ENCODE assay signal across 8 mouse cellular contexts in genomic region chr1:180873861-180874484, GRCm38 (mm10). TPM values are rescaled to one million over a fixed set of nuclear protein-coding genes. Genes with fewer than 3 reads are reported as not detected.
DNase-seq lines count a peak whose midpoint lies in the region; ATAC-seq and TF ChIP-seq lines count a peak whose summit lies in the region.

No protein-coding gene starts in this region.

- H3K9ac ChIP-seq in heart, embryonic 14.5 days (ENCODE audit: low read length) = no peak overlapping the region
- no peak overlapping the region for H3K9ac ChIP-seq in CH12.LX (ENCODE audit: insufficient read depth, low read depth)
- no peak overlapping the region for H3K9ac ChIP-seq in liver, embryonic 14.5 days (replicated peaks)

- no peaks in the 10 kb centered on the region for H3K9me3 ChIP-seq in heart, embryonic 14.5 days (ENCODE audit: control insufficient read depth, low read length)
- H3K9me3 ChIP-seq in CH12.LX (replicated peaks; ENCODE audit: low read length) = peaks cover 3% of the 10 kb centered on the region
- no peaks in the 10 kb centered on the region for H3K9me3 ChIP-seq in liver, embryonic 14.5 days (ENCODE audit: control insufficient read depth, low read length)

- peak in 1 of 2 experiments; percentile 95; a peak in 2 of 4 replicates for TF ChIP-seq CTCF in CH12.LX (conservative IDR thresholded peaks at IDR 0.05 in 1 of 2, IDR thresholded peaks at IDR 0.05 in 1 of 2; ENCODE audit: low read depth in 2 of 2, low read length in 2 of 2)
- peak; percentile 81 for TF ChIP-seq CTCF in bone marrow, adult 2 months (IDR thresholded peaks at IDR 0.05; ENCODE audit: control insufficient read depth, insufficient read depth, low read length)
- TF ChIP-seq CTCF in liver, embryonic 14.5 days (IDR thresholded peaks at IDR 0.05; ENCODE audit: low read depth) = peak; percentile 92

- in situ Hi-C loops in CH12.LX (cut with MboI; ENCODE audit: low pct_ligation_motif_present, low pct_unique_long_range_greater_than_20kb, low sequenced_read_pairs) = no loop called here

- no peak overlapping the region for H3K27ac ChIP-seq in heart, embryonic 14.5 days (replicated peaks in 1 of 2; ENCODE audit: control insufficient read depth in 1 of 2, insufficient read depth in 1 of 2, low read depth in 2 of 2, low read length in 2 of 2)
- no peak overlapping the region for H3K27ac ChIP-seq in CH12.LX (ENCODE audit: insufficient read depth, low read depth)
- H3K27ac ChIP-seq in bone marrow, adult 2 months (ENCODE audit: control insufficient read depth, insufficient read depth, low read depth, low read length, poor library complexity) = no peak overlapping the region
- H3K27ac ChIP-seq in liver, embryonic 14.5 days = no peak overlapping the region

- H3K4me3 ChIP-seq in heart, embryonic 14.5 days (ENCODE audit: control insufficient read depth in 1 of 2, insufficient read depth in 1 of 2, low read depth in 1 of 2, low read length in 2 of 2) = no peak overlapping the region
- H3K4me3 ChIP-seq in CH12.LX (replicated peaks in 1 of 3; ENCODE audit: low read depth in 2 of 3, low read length in 2 of 3, poor library complexity in 1 of 3) = no peak overlapping the region
- H3K4me3 ChIP-seq in bone marrow, adult 2 months (replicated peaks; ENCODE audit: control insufficient read depth, low read depth, low read length) = no peak overlapping the region
- H3K4me3 ChIP-seq in liver, embryonic 14.5 days (ENCODE audit: insufficient read depth in 1 of 2, low read depth in 2 of 2, low read length in 2 of 2) = no peak overlapping the region

- peaks cover 7 to 8% of the 10 kb centered on the region in 2 experiments; a peak in 3 of 4 replicates for H3K4me1 ChIP-seq in heart, embryonic 14.5 days (ENCODE audit: control insufficient read depth in 2 of 2, insufficient read depth in 2 of 2, low read length in 2 of 2)
- peaks cover 0 to 6% of the 10 kb centered on the region in 2 experiments; a peak in 1 of 4 replicates for H3K4me1 ChIP-seq in CH12.LX (ENCODE audit: control insufficient read depth in 1 of 2, insufficient read depth in 2 of 2)
- no peaks in the 10 kb centered on the region; the same call in 1 of the 2 replicates for H3K4me1 ChIP-seq in bone marrow, adult 2 months (ENCODE audit: control insufficient read depth, insufficient read depth, low read length)
- H3K4me1 ChIP-seq in liver, embryonic 14.5 days (replicated peaks; ENCODE audit: control insufficient read depth in 2 of 2, insufficient read depth in 2 of 2, low read length in 1 of 2) = 0 out of 4 replicates have a peak, but pooled peaks cover 0 to 3% of the 10 kb centered on the region in 2 experiments

- 22% methylated on average over 9 of the region's 9 CpGs for WGBS in heart, embryonic 14.5 days
- 21% methylated on average over 9 of the region's 9 CpGs for WGBS in bone marrow, adult 2 months
- WGBS in liver, embryonic 14.5 days (ENCODE audit: insufficient replicate concordance) = 13% methylated on average over 9 of the region's 9 CpGs

- DNase-seq in heart, adult 8-10 months (ENCODE audit: low spot score) = no peak
- peak; percentile 89 for DNase-seq in CH12.LX (ENCODE audit: extremely low read depth)
- peak; percentile 56 to 69 (median 58) for DNase-seq in liver, embryonic 14.5 days (ENCODE audit: low read depth in 3 of 3, low spot score in 3 of 3)
- DNase-seq in retina, embryonic 14.5 days (ENCODE audit: low spot score) = peak; percentile 78
- no peak for DNase-seq in frontal cortex, postnatal 14 days (ENCODE audit: low spot score in 2 of 2)

- H3K36me3 ChIP-seq in heart, embryonic 14.5 days (ENCODE audit: control insufficient read depth, insufficient read depth, low read length) = no peaks in the 10 kb centered on the region
- H3K36me3 ChIP-seq in CH12.LX (replicated peaks in 1 of 2; ENCODE audit: control insufficient read depth in 1 of 2, insufficient read depth in 1 of 2, low read length in 1 of 2) = peaks cover 0 to 5% of the 10 kb centered on the region in 2 experiments
- H3K36me3 ChIP-seq in liver, embryonic 14.5 days (replicated peaks; ENCODE audit: control insufficient read depth, insufficient read depth, low read depth) = no peaks in the 10 kb centered on the region

- no peak for TF ChIP-seq EP300 in CH12.LX (IDR thresholded peaks at IDR 0.05; ENCODE audit: low read length)
- TF ChIP-seq EP300 in liver, embryonic 14.5 days (IDR thresholded peaks at IDR 0.05; ENCODE audit: low read depth) = no peak

- no peak overlapping the region for H3K4me2 ChIP-seq in heart, embryonic 14.5 days (ENCODE audit: low read length)
- no peak overlapping the region for H3K4me2 ChIP-seq in CH12.LX (ENCODE audit: insufficient read depth, low read depth, poor library complexity, severe bottlenecking)
- H3K4me2 ChIP-seq in liver, embryonic 14.5 days (ENCODE audit: low read depth) = no peak overlapping the region

- no peaks in the 10 kb centered on the region for H3K27me3 ChIP-seq in heart, embryonic 14.5 days (ENCODE audit: control insufficient read depth, insufficient read depth, low read length)
- H3K27me3 ChIP-seq in CH12.LX (replicated peaks) = no peaks in the 10 kb centered on the region
- no peaks in the 10 kb centered on the region for H3K27me3 ChIP-seq in liver, embryonic 14.5 days (ENCODE audit: control insufficient read depth, insufficient read depth, low read length)

- no peak for TF ChIP-seq POLR2A in CH12.LX (IDR thresholded peaks at IDR 0.05; ENCODE audit: low read depth, low read length)
- TF ChIP-seq POLR2A in bone marrow, adult 2 months (IDR thresholded peaks at IDR 0.05; ENCODE audit: borderline replicate concordance, control insufficient read depth, low read depth, low read length) = no peak

- no peaks in the 10 kb centered on the region for H3K79me2 ChIP-seq in CH12.LX (replicated peaks; ENCODE audit: control insufficient read depth, extremely low read depth, insufficient read depth, poor library complexity, severe bottlenecking)

- TF ChIP-seq RAD21 in CH12.LX (IDR thresholded peaks at IDR 0.05; ENCODE audit: low read depth, low read length) = peak; percentile 90

- peak; percentile 48; the same call in 1 of the 2 replicates for ATAC-seq in heart, embryonic 14.5 days (ENCODE audit: insufficient number of reproducible peaks, insufficient read depth, low FRiP score, low read depth)
- ATAC-seq in granulocyte monocyte progenitor cell, adult 5-6 weeks (replicated peaks; ENCODE audit: poor library complexity, severe bottlenecking) = peak; percentile 99
- ATAC-seq in liver, embryonic 14.5 days (ENCODE audit: insufficient read depth) = peak; percentile 73

- dilution Hi-C loops in CH12.LX (cut with MboI; ENCODE audit: extremely low pct_ligation_motif_present, extremely low pct_unique_long_range_greater_than_20kb, low sequenced_read_pairs) = no loop called here

TF ChIP-seq in CH12.LX, 34 proteins besides CTCF, POLR2A, EP300 and RAD21 (continues in another document):
- TF ChIP-seq SIN3A (IDR thresholded peaks at IDR 0.05; ENCODE audit: low read length) (no peak), BHLHE40 (IDR thresholded peaks at IDR 0.05; ENCODE audit: low read depth, low read length) (peak; percentile 42; the same call in 1 of the 2 replicates), CHD1 (IDR thresholded peaks at IDR 0.05; ENCODE audit: low read depth, low read length) (no peak), TCF12 (IDR thresholded peaks at IDR 0.05; ENCODE audit: low read depth, low read length) (0 out of 2 replicates have a peak, but pooled peaks have one; percentile 41), MYC (IDR thresholded peaks at IDR 0.05; ENCODE audit: low read depth, low read length) (no peak; the same call in 1 of the 2 replicates), GABPA (IDR thresholded peaks at IDR 0.05; ENCODE audit: insufficient replicate concordance, low read depth, low read length) (no peak), NRF1 (IDR thresholded peaks at IDR 0.05; ENCODE audit: low read depth, low read length) (0 out of 2 replicates have a peak, but pooled peaks have one; percentile 21)

RNA-seq across cellular contexts. Expression of gene Lefty2, which starts 18.9 kb away (rescaled TPM):
- not detected in 2 replicates for polyA plus RNA-seq in heart, embryonic 14.5 days (2014; fragmentation: Nextera tagmentation; extraction: Ambion mirVana)
- total RNA-seq in heart, adult 8-10 months (2022) = not detected
- total RNA-seq in CH12.LX (2012; rRNA removed) (not detected in 2 replicates), CH12.LX (2014; rRNA removed) (not detected in 2 replicates)
- not detected in 2 replicates for polyA plus RNA-seq in CH12.LX (2012; ENCODE audit: insufficient read length, low read depth)
- 1.4 TPM in 1 of 2 replicates, not detected in the other for polyA plus RNA-seq in bone marrow, adult 2 months (2011; ENCODE audit: insufficient read depth, insufficient read length, low replicate concordance, missing spikeins)
- not detected in 2 replicates for total RNA-seq in granulocyte monocyte progenitor cell, adult 5-6 weeks (2014; fragmentation: Nextera tagmentation)
- not detected in 2 replicates for total RNA-seq in granulocyte monocyte progenitor cell, adult 5-6 weeks (2017)
- not detected in 2 replicates for polyA plus RNA-seq in liver, embryonic 14.5 days (2012; rRNA removed)
- not detected in 2 replicates for polyA plus RNA-seq in liver, embryonic 14.5 days (2014; fragmentation: Nextera tagmentation; extraction: Ambion mirVana)

RNA-seq across cellular contexts. Expression of gene Sde2, which starts 23.0 kb away (rescaled TPM):
- polyA plus RNA-seq in heart, embryonic 14.5 days (2014; fragmentation: Nextera tagmentation; extraction: Ambion mirVana) = 22.3 TPM in 2 replicates
- total RNA-seq in heart, adult 8-10 months (2022) = 10 to 100 TPM; 10.1 to 12.9 (median 11.0) TPM
- total RNA-seq in CH12.LX (2012; rRNA removed) = 24.7 and 26.3 TPM in 2 replicates
- 25.1 and 28.0 TPM in 2 replicates for total RNA-seq in CH12.LX (2014; rRNA removed)
- 33.2 and 34.6 TPM in 2 replicates for polyA plus RNA-seq in CH12.LX (2012; ENCODE audit: insufficient read length, low read depth)
- polyA plus RNA-seq in bone marrow, adult 2 months (2011; ENCODE audit: insufficient read depth, insufficient read length, low replicate concordance, missing spikeins) = 13.9 and 24.7 TPM in 2 replicates
- 18.0 and 23.5 TPM in 2 replicates for total RNA-seq in granulocyte monocyte progenitor cell, adult 5-6 weeks (2014; fragmentation: Nextera tagmentation)
- 29.5 and 29.8 TPM in 2 replicates for total RNA-seq in granulocyte monocyte progenitor cell, adult 5-6 weeks (2017)
- polyA plus RNA-seq in liver, embryonic 14.5 days (2012; rRNA removed) = 11.5 and 15.5 TPM in 2 replicates
- 15.8 and 18.0 TPM in 2 replicates for polyA plus RNA-seq in liver, embryonic 14.5 days (2014; fragmentation: Nextera tagmentation; extraction: Ambion mirVana)

RNA-seq across cellular contexts. Expression of gene Pycr2, which starts 30.1 kb away (rescaled TPM):
- 42.1 and 46.0 TPM in 2 replicates for polyA plus RNA-seq in heart, embryonic 14.5 days (2014; fragmentation: Nextera tagmentation; extraction: Ambion mirVana)
- total RNA-seq in heart, adult 8-10 months (2022) = 10 to 100 TPM; 11.6 to 13.5 (median 13.3) TPM
- total RNA-seq in CH12.LX (2012; rRNA removed) = 131 and 158 TPM in 2 replicates
- 119 and 133 TPM in 2 replicates for total RNA-seq in CH12.LX (2014; rRNA removed)
- 73.0 and 82.3 TPM in 2 replicates for polyA plus RNA-seq in CH12.LX (2012; ENCODE audit: insufficient read length, low read depth)
- 32.3 and 48.1 TPM in 2 replicates for polyA plus RNA-seq in bone marrow, adult 2 months (2011; ENCODE audit: insufficient read depth, insufficient read length, low replicate concordance, missing spikeins)
- total RNA-seq in granulocyte monocyte progenitor cell, adult 5-6 weeks (2014; fragmentation: Nextera tagmentation) = 48.7 and 53.2 TPM in 2 replicates
- 27.8 and 28.4 TPM in 2 replicates for total RNA-seq in granulocyte monocyte progenitor cell, adult 5-6 weeks (2017)
- polyA plus RNA-seq in liver, embryonic 14.5 days (2012; rRNA removed) = 47.9 and 52.0 TPM in 2 replicates
- polyA plus RNA-seq in liver, embryonic 14.5 days (2014; fragmentation: Nextera tagmentation; extraction: Ambion mirVana) = 84.6 and 94.7 TPM in 2 replicates

Comparison
In these comparisons a context has a peak if more than half of its experiments do, and no peak if none do; other contexts are left out.
1. ATAC-seq: peak in every context shown above with its lines; median percentile 99 in granulocyte monocyte progenitor cell, adult 5-6 weeks; 73 in liver, embryonic 14.5 days; 48 in heart, embryonic 14.5 days.
2. DNase-seq: peak in CH12.LX (single experiment), liver, embryonic 14.5 days (3 of 3) and retina, embryonic 14.5 days (single experiment); none in heart, adult 8-10 months (single experiment) and frontal cortex, postnatal 14 days (0 of 2).